Mouse (Mus musculus) brain, embryonic 14.5 days (tissue): ENCODE results near the gene Ppp1r12b.

Experiments
- CTCF ChIP-seq: fragments of 200-500 bp; IDR thresholded peaks from 2 replicates; pipeline ENCODE4 v1.5.1; 2012; ENCODE audit warnings: inconsistent platforms, mild to moderate bottlenecking, moderate library complexity, borderline replicate concordance; ENCODE audit not compliant: insufficient read depth, insufficient read length; ENCODE audit errors: extremely low read depth
- POLR2A ChIP-seq: fragments of 200-500 bp; IDR thresholded peaks from 2 replicates; pipeline ENCODE4 v1.6.1; 2012; ENCODE audit warnings: mild to moderate bottlenecking, inconsistent platforms, borderline replicate concordance; ENCODE audit not compliant: poor library complexity, insufficient read depth, insufficient read length, severe bottlenecking; ENCODE audit errors: extremely low read depth

DNA sequence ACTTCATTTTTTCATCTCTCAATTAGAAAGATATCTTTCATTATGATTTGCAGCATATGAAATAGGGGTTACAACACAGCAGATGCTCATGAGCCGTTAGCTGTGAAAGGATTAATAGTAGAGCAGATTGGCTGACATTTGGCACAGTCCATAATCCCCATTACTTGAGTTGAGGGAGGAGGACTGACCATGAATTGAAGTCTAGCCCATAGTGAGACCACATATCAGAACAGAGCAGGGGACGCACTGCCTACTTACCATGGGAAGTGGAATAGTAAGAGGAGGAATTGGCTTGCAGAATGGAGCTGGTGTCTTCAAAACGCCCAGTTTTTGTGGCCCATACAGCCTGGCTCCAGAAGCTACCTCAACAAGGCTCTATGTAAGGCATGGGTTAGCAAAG lies 159.2 kb downstream of the Ppp1r12b start:
- TF ChIP-seq CTCF (no peak), POLR2A (no peak)
